Mouse (Mus musculus) lung, embryonic 16.5 days (tissue): ENCODE measurements around the gene Nt5dc3. TPM values are rescaled to one million over a fixed set of nuclear protein-coding genes. Genes with fewer than 3 reads are reported as not detected.

Experiments used
- ATAC-seq: fragments of 200-750 bp; cut with Nextera tagmentation; 2 replicates; pipeline ENCODE4 v1.8.0; 2017; ENCODE audit warnings: low read depth, mild to moderate bottlenecking, moderate library complexity
- H3K27ac ChIP-seq: fragments of 300-500 bp; sonication (generic); 2 replicates; pipeline ENCODE4 v1.5.1; 2014; ENCODE audit warnings: mild to moderate bottlenecking, control low read depth, low read length
- H3K27me3 ChIP-seq: fragments of 300-500 bp; sonication (generic); 2 replicates; pipeline ENCODE4 v1.6.1; 2014; ENCODE audit warnings: low read depth, low read length, mixed read lengths; ENCODE audit not compliant: control insufficient read depth, insufficient read depth
- H3K36me3 ChIP-seq: fragments of 300-500 bp; sonication (generic); 2 replicates; pipeline ENCODE4 v1.6.1; 2014; ENCODE audit warnings: low read length; ENCODE audit not compliant: control insufficient read depth, insufficient read depth
- H3K4me1 ChIP-seq: fragments of 300-500 bp; sonication (generic); replicated peaks from 2 replicates; pipeline ENCODE4 v1.6.1; 2014; ENCODE audit warnings: low read length, mixed read lengths; ENCODE audit not compliant: control insufficient read depth, insufficient read depth
- H3K4me2 ChIP-seq: fragments of 300-500 bp; sonication (generic); 2 replicates; pipeline ENCODE4 v1.6.1; 2014; ENCODE audit warnings: low read depth, low read length, control low read depth
- H3K4me3 ChIP-seq: fragments of 300-500 bp; sonication (generic); 2 replicates; pipeline ENCODE4 v1.5.1; 2014; ENCODE audit warnings: mild to moderate bottlenecking, low read length, control low read depth
- H3K9ac ChIP-seq: fragments of 300-500 bp; sonication (generic); 2 replicates; pipeline ENCODE4 v1.6.1; 2014; ENCODE audit warnings: low read length, control low read depth
- H3K9me3 ChIP-seq: fragments of 300-500 bp; sonication (generic); 2 replicates; pipeline ENCODE4 v1.6.1; 2016; ENCODE audit warnings: low read length; ENCODE audit not compliant: control insufficient read depth
- WGBS: fragments of 180-500 bp; shearing (Covaris S2); extraction: QIAGEN DNeasy Blood & Tissue Kit; methylation state at CpG from one replicate; pipeline ENCODE4 v1.1.7; 2014; 5-methylcytosine and 5-hydroxymethylcytosine counted together
- polyA plus RNA-seq: library from polyadenylated mRNA; unstranded; fragments of >200 nt; fragmentation: Nextera tagmentation; extraction: Ambion mirVana; gene quantifications from 2 replicates; pipeline ENCODE4 v1.2.1, GENCODE M21; 2015

Gene Nt5dc3
- polyA plus RNA-seq, 1 experiment from 2014 or later, result 1.7 TPM

DNA sequence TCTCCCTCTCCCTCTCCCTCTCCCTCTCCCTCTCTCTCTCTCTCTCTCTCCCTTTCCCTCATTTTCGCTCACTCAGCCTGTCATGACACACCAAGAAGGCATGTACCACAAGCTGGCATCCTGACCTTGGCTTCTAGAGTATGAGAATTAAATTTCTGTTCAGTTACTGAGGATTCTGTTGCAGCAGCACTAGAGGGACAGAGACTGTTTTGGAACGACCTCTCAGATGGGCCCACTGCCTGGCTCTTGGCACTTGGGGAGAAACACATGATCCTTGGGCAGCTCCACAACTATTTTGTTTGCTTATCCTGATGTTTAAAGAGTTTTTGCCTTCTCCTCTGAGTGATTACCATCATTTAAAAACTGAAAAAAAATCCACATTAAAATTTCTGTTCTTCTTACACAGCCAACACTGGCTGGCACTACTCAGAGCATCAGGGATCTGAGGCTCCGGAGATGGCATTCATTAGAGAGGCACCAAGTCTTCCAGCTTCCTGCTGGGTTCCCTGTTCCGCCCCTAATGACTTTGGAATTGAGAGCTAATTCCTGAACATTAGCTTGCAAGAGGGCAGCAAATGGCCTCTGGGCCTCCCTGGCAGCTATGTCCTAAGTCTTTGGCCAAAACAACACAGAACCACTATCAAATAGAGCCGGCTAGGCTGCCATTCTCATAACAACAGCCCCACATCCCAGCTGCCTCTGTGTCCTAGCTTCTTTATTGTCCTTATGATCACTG lies 101.4 kb downstream of the Nt5dc3 start:
- Histone ChIP-seq H3K27ac (no peak overlapping the region), H3K27me3 (no peaks in the 10 kb centered on the region), H3K9me3 (no peaks in the 10 kb centered on the region), H3K4me1 (no peaks in the 10 kb centered on the region), H3K4me3 (no peak overlapping the region), H3K36me3 (no peaks in the 10 kb centered on the region), H3K4me2 (no peak overlapping the region), H3K9ac (no peak overlapping the region)
- 53% methylated on average over 5 of the region's 5 CpGs for WGBS
- no peak for ATAC-seq

DNA sequence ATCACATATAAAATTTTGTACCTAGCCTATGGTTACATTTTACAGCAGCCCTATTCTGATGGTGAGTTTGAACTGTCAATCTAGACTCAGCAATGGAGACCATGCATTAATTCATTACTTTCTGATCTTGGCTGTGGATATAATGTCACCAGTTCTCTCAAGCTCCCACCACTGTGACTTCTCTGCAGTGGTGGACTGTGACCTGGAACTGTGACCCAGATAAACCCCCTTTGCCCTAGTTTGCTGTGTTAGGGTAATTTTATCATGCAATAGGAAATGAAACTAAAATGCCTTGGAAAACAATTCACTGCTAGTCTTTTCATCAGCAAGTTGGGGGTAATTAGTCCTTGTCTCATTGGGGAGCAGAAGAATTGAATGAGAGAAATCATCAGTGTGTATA lies 102.6 kb downstream of the Nt5dc3 start:
- Histone ChIP-seq H3K27me3 (no peaks in the 10 kb centered on the region), H3K36me3 (no peaks in the 10 kb centered on the region), H3K4me3 (no peak overlapping the region), H3K4me2 (no peak overlapping the region), H3K4me1 (no peaks in the 10 kb centered on the region), H3K9ac (no peak overlapping the region), H3K9me3 (no peaks in the 10 kb centered on the region), H3K27ac (no peak overlapping the region)
- ATAC-seq, result no peak

DNA sequence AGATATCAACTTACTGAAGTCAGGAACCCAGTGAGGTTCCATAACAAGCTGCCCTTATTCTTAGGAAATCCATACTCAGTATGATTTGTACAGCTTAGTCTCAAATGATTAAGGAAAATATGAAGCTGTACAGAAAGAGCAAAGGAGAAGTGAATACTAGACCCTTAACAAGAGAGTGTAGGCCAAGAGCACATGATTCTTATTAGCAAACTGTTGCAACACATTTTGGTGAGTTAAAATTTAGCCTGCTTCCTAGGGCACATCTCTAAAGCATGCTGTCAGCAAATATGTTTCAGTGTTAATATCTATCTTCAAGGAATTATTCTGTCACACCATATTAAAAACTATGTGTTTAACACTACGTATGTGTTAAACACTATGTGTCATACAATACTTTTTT lies 107.6 kb downstream of the Nt5dc3 start:
- H3K36me3 ChIP-seq, result no peaks in the 10 kb centered on the region
- no peak for ATAC-seq
- H3K4me2 ChIP-seq, result no peak overlapping the region
- H3K27ac ChIP-seq, result no peak overlapping the region
- H3K27me3 ChIP-seq, result no peaks in the 10 kb centered on the region
- 84% methylated on average over 1 of the region's 1 CpGs for WGBS
- H3K4me1 ChIP-seq, result no peaks in the 10 kb centered on the region
- no peaks in the 10 kb centered on the region for H3K9me3 ChIP-seq
- H3K9ac ChIP-seq, result no peak overlapping the region
- H3K4me3 ChIP-seq, result no peak overlapping the region

Other genes starting within 250 kb of the Nt5dc3 start
- gene Hsp90b1, start 73.5 kb upstream of the Nt5dc3 start, polyA plus RNA-seq, result 771 and 809 TPM in 2 replicates
- gene Ttc41, start 73.2 kb upstream of the Nt5dc3 start, polyA plus RNA-seq, result 1.3 and 1.5 TPM in 2 replicates
- gene Gm49358, start 15.0 kb upstream of the Nt5dc3 start, polyA plus RNA-seq, result not detected in 2 replicates
- 6.8 and 9.8 TPM in 2 replicates for gene Stab2, start 229.0 kb downstream of the Nt5dc3 start, polyA plus RNA-seq